Mouse (Mus musculus) heart, adult 2 months (tissue): ENCODE data around the gene Slc39a10.

Experiments used
- CTCF ChIP-seq: fragments of 200-600 bp; IDR thresholded peaks from 2 replicates; pipeline ENCODE4 v1.8.1; 2022; ENCODE audit warnings: antibody characterized with exemption, mild to moderate bottlenecking, moderate library complexity
- EP300 ChIP-seq: fragments of 200-500 bp; IDR thresholded peaks from 2 replicates; pipeline ENCODE4 v1.6.1; 2011; ENCODE audit warnings: low read depth, low read length, control low read depth; ENCODE audit not compliant: insufficient read depth
- POLR2A ChIP-seq: fragments of 200-500 bp; IDR thresholded peaks from 2 replicates; pipeline ENCODE4 v1.6.1; 2011; ENCODE audit warnings: mild to moderate bottlenecking, low read depth, low read length, control low read depth; ENCODE audit not compliant: insufficient read depth

- TF ChIP-seq CTCF, result peak; percentile 31
- peak; percentile 92 for TF ChIP-seq POLR2A
- TF ChIP-seq EP300, result 0 out of 2 replicates have a peak, but pooled peaks have one; percentile 29
Observed at GRCm38 (mm10) chr1:46853317-46854035, 39.2 kb downstream of the Slc39a10 start.
